Mouse (Mus musculus): ENCODE data around the gene Mup11. TPM values are rescaled to one million over a fixed set of nuclear protein-coding genes. Genes with fewer than 3 reads are reported as not detected.
"Not testable (repeated sequence)": the region's sequence is repeated elsewhere in the genome, so short reads cannot be mapped to it uniquely, and the experiment has no call there.

The Mup11 gene
- polyA plus RNA-seq (2014; fragmentation: Nextera tagmentation; extraction: Ambion mirVana): not detected in 2 replicates

DNA sequence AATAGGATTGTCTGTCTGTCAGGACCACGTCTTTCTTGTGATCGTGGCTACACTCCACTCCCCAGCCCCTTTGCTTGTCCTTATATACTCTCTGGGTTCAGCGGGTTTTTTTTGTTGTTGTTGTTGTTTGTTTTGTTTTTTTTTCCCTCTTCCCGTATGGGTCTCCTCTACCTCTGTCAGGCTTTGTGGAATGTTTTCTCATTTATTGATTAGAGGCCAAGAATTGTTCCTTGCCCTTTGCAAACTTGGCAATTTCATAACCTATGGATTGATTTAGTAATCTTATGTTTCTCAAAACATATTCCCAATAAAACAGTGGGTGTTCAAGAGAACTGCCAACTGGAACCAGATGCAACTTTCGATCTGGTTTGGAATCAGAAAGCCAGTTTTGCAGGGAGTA, at the start of gene Mup11:
Mup11 (minus strand) TSS at position 101 of the 400 bp plus-strand sequence.
- WGBS: 91% methylated on average over 3 of the region's 5 CpGs
- H3K27me3 ChIP-seq (ENCODE audit: control insufficient read depth, insufficient read depth, low read length); H3K4me3 ChIP-seq (ENCODE audit: low read depth, low read length); H3K4me2 ChIP-seq (ENCODE audit: low read depth, low read length); H3K4me1 ChIP-seq (ENCODE audit: control insufficient read depth, insufficient read depth, low read length); H3K36me3 ChIP-seq (replicated peaks; ENCODE audit: control insufficient read depth, insufficient read depth, low read depth, low read length); H3K27ac ChIP-seq (replicated peaks; ENCODE audit: low read depth, low read length); DNase-seq (ENCODE audit: low spot score); H3K9me3 ChIP-seq (replicated peaks; ENCODE audit: control insufficient read depth, low read length); H3K9ac ChIP-seq (replicated peaks; ENCODE audit: low read length); ATAC-seq (replicated peaks; ENCODE audit: insufficient number of reproducible peaks, low FRiP score, low TSS enrichment, low read depth): not testable (repeated sequence)

Other genes with a start within 250 kb of the Mup11 start
- gene Mup9, start 240.5 kb downstream of the Mup11 start, polyA plus RNA-seq (2014; fragmentation: Nextera tagmentation; extraction: Ambion mirVana): 0.59 TPM in 1 of 2 replicates, not detected in the other
- gene Mup1, start 160.5 kb downstream of the Mup11 start, polyA plus RNA-seq (2014; fragmentation: Nextera tagmentation; extraction: Ambion mirVana): 0.29 TPM in 1 of 2 replicates, not detected in the other
- gene Mup10, start 80.2 kb downstream of the Mup11 start, polyA plus RNA-seq (2014; fragmentation: Nextera tagmentation; extraction: Ambion mirVana): not detected in 2 replicates
- not detected in 2 replicates for gene Mup12, start 78.9 kb upstream of the Mup11 start, polyA plus RNA-seq (2014; fragmentation: Nextera tagmentation; extraction: Ambion mirVana)
- not detected in 2 replicates for gene Mup22, start 159.1 kb upstream of the Mup11 start, polyA plus RNA-seq (2014; fragmentation: Nextera tagmentation; extraction: Ambion mirVana)